Mouse (Mus musculus) adipocyte (in vitro differentiated cells): Measurements from ENCODE around the gene March9.
"Not testable (repeated sequence)": the region's sequence is repeated elsewhere in the genome, so short reads cannot be mapped to it uniquely, and the experiment has no call there.

Experiments
- DNase-seq: peaks from one replicate; pipeline ENCODE4 v3.0.0-alpha.2; 2016; ENCODE audit warnings: low spot score

The March9 gene

DNA sequence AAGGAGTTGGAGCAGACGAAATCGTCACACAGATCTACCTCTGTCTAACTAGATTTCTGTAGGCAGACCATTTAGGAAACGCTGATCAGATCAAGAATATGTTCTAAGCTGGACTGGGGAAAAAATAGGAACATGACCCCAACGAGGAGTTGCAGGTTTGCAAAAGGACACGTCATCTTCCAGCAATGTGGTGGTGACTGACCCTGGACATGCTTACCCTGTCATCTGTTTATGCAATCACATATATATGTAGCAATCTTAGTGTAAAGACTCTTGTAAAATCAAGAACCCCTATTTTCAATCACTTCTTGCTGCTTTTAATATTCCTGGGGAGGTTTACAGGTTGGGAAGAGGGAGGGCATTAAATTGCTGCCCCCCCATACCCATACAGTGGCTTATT, 2.5 kb upstream of the March9 start:
- no peak for DNase-seq

DNA sequence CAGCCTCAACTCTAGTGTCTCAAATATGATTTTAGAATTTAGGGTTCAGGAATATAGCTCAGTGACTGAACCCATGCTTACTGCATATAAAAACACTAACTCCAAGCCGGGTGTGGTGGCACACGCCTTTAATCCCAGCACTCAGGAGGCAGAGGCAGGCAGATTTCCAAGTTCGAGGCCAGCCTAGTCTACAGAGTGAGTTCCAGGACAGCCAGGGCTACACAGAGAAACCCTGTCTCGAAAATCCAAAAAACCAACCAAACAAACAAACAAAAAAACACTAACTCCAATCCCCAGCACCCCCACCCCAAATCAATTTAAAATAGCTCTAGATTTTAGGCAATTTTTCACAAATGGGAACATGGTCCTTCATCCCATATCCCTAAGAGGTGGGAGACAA, 2.1 kb upstream of the March9 start:
- not testable (repeated sequence) for DNase-seq

DNA sequence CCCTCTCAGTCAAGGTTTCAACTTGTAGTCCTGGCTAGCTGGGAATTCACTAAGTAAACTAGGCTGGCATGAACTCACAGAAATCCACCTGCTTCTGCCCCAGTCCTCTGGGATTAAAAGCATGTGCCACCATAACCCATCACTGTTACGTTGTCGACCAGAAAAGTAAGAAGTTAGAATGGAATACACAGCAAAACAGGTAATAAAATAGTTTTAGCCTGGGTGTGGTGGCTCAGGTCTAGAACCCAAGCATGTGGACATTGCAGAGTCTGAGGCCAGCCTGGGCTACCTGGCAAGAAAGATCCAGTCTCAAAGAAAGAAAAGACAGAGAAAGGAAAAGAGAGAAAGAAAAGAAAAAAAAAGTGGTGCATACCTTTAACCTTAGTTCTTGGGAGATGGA, 1.5 kb upstream of the March9 start:
- no peak for DNase-seq

DNA sequence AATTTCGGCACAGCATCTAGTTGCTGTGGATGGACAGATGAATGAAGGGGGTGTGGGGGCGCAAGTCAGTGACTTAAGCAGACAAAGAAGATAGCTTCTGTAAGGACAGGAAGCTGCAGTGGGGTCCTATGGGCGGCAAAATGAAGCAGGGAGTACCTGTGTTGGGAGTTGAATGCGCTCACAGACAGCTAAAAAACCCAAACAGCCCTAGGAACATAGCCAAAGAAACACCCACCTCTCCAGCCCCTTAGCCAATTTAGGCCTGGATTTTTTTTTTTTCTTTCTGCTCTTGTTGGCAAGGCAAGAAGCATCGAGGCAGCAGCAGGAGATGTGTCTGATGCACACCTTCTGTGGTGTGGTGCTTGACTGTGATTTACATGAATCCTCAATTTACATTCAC, 1.1 kb upstream of the March9 start:
- DNase-seq: no peak

DNA sequence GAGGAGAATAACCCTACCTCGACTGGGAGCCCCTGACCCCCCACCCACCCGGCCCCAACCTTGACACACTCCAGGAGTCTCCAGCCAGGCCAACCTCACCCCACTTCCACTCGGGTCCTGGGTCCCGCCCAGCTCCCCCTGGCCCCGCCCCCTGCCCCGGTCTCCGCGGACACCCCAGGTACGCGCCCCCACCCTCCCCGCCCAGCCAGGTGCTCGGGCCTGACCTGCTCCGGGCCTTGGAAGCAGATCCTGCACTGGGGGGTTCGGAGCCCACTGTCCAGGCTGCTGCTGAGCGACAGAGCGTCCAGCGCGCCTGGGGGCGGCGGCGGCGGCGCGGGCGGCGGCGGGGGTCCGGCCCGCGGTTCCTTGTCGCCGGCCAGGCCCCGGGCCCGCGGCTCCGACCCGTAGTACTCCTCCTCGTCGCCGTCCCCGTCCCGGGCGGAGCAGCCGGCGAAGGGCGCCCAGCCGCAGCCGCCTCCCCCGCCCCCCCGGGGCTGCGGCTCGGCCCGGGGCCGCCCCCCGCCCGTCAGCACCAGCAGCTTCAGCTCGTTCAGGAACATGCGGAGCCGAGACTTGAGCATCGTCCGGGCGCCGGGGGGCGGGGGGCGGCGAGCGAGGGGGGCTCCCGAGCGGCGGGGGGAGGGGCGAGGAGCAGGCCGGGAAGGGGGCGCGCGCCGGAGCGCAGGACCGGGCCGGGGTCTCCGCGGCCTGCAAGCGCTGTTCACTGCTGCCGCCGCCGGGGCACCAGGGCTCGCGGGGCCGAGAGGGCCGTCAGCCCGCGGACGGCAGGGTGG, 613 bp downstream of the March9 start:
- DNase-seq: no peak

DNA sequence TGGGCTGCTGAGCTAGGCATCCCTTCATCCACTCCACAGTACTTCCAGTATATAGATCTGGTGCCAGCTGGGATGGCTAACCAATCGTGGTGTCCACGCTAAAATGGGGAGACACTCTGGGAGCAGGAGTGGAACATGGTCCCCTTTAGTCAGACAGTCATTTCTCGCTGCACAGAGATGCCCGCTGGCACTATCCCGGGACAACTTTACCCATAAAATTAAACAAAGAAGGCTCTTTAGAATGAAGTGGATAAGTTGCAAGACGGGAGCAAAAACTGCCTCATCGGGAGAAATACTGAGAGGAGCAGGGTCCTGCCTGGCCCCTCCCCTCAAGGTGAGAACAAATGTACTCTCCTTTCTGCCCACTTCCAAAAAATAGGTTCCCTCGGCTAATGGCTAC, 1.3 kb downstream of the March9 start:
- DNase-seq: no peak

DNA sequence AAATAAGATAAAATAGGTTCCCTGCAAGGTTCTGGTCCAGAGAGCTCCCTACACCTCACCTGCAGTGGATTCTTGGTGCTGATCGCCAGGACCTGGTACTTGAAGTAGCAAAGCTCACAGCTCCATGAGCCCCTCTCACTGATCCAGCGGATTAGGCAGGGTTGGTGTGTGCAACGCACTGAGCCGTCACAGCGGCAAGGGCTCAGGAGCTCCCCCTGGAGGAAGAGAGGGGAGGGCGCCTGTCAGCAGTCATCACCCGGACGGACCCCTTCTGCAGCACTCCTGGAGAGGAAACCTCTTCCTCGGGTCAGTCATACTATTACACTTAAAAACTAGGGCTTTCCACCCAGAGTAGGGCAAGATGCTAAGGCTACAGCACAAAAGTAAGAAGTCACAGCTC, 1.8 kb downstream of the March9 start:
- no peak for DNase-seq

DNA sequence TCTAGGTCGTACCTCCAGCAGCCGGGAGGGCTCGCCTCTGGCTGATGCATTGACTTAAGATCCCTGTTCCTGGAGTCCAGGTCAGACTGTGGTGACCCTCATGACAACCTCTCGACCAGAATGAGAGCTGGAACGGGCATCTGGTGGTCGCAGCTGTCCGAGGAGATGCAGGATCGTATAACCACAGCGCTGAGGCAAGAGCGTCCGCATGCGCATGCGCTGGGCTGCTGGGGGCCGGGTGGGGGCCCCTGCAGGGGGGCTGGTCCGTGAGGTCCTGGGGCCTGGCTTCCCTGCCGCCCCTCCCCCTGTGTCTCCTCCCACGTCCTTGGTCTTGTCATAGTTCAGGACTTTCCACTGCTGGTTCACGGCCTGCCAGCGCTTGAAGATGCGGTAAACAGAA, 3.5 kb downstream of the March9 start:
- DNase-seq: no peak

DNA sequence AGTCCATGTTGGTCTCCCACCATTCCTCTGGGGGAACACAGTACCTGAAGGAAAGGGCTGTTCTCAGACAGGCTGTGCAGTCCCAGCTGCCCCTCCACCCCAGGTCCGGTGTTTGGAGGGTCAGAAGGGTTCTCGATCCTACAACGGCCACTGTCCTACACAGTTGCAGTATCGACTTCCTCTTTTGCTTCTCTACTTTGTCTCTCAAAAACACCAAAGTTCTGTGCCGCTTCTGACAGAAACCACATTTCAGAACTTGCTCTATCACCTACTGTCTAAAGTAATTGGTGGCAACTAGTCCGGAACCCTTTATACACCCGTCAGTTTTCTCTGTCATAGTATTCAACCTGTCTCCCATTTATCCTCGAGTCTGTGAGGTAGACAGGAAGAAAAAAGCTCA, 4.6 kb downstream of the March9 start:
- no peak for DNase-seq

DNA sequence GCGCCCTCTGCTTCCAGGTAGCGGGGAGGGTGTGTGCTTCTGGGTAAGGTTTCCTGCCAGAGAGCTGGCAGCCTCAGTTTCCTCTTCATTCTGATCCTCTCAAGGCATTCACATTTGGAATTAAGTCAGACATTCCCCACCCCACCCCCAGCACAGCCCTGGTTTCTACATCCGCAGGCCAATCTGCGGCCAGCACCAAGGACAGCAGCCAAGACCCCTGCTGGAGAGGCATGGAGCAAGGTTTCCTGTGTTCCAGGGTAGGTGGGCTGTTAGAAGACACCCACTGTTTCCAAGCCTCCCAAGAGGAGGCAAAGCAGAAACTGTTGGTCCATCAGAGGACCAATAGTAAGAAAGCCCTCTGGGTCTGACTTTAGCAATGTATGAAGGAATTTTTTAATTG, 5.3 kb downstream of the March9 start:
- DNase-seq: no peak

DNA sequence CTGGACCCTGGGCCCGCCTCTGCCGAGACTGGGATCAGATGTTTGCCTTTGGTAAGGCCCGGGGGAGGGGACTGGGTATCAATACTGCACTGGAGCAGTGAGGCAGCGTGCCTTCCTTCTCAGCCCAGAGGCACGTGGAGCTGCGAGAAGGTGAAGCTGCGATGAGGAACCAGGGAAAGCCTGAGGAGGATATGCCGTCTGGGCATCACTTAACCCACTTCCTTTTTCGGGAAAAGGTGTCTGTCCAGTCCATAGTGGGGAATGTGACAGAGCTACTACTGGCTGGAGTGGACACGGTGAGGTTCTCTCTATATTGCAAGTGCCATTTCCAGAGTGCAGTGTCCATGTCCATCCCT, 9.9 kb downstream of the March9 start:
- DNase-seq: no peak

DNA sequence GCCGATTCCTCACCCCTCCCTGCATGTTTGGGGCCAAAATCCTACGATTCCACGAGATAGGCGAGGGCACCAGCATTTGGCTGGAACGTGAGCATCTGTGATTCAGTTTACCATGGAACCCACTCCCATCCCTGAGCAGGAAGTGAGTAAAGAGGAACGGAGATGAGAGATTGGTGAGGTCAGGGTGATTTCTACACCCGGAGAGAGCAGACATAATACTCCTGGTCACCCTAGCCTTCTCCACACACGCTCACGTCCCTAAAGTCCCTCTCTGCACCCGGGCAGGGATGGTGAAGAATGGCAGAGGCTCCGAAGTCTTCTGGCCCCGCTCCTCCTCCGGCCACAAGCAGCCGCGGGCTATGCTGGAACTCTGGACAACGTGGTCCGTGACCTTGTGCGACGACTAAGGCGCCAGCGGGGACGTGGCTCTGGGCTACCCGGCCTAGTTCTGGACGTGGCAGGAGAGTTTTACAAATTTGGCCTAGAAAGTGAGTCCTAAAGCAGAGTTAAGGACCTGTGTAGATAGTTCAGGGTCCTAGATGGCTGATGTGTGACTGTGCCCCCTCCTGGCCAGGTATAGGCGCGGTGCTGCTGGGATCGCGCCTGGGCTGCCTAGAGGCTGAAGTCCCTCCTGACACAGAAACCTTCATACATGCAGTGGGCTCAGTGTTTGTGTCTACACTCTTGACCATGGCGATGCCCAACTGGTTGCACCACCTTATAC, 10.4 kb downstream of the March9 start:
- no peak for DNase-seq

DNA sequence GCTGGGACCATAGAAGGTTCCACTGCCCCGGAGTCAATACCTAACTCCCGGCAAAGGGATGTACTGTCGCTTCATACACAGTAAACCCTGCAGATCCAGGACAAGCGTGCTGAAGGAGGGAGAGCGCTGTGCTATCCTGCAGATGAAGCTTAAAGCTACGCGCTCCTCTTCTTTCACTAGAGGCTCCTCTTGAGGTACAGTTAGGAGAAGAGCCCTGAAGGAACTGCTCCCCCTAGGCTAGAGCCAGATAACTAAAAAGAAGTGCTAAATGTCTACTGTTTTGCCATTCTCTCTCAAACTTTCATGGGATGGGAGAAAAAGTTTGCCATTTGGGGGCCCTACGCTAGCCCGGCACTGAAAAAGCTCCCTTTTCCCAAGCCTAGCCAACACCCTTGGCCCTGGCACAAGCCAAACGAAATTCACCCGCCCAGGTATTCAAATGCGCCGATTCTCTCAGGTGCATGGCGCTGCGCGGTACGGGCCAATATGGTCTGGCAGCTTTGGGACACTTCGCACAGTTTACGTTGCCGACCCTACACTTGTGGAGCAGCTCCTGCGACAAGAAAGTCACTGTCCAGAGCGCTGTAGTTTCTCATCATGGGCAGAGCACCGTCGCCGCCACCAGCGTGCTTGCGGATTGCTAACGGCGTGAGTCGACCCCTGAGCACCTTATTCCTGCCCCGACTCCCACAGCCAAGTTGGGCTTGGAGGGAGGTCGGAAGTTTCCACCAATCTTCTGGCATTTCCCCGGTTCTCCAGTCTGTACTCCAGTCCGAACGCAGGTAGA, 11.2 kb downstream of the March9 start:
- no peak for DNase-seq

DNA sequence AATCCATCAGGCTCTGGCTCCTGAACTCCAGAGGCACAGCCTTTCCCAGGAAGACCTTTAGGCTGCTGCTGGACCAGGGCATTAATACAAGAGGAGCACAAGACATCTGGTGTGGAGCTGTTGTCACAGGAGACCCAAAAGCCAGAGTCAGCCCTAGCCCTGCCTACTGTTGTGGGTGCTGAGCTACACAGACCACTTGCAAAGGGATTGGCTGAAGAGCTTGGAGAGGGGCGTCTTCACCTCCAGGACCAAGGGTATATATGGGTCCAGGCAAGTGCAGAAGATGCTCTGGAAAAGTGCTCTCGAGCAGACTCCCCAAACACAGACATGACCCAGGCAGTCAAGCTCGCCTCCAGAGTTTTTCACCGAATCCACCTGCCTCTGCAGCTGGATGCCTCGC, 12.0 kb downstream of the March9 start, which contains the start of gene Cyp27b1:
Cyp27b1 (plus strand) TSS at position 297 of the 400 bp plus-strand sequence.
- no peak for DNase-seq

DNA sequence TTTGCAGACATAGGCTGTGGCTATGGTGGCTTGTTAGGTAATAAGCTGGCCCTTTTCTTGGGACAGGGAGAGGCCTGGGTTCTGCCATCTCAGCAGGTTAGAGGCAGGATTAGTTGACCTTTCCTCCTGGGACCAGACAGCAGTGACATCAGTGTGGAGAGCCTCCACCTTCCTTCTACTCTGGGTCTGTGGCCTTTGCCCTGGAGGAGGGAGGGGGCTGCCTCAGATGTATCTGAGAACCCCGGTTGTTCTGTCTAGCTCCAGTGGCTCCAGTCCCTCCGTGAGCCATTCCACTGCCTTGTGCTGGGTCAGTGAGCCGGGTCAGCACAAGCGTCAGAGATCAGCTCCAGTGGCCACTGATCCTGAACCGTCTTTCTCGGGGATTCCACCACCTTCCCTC, 16.8 kb downstream of the March9 start:
- no peak for DNase-seq

DNA sequence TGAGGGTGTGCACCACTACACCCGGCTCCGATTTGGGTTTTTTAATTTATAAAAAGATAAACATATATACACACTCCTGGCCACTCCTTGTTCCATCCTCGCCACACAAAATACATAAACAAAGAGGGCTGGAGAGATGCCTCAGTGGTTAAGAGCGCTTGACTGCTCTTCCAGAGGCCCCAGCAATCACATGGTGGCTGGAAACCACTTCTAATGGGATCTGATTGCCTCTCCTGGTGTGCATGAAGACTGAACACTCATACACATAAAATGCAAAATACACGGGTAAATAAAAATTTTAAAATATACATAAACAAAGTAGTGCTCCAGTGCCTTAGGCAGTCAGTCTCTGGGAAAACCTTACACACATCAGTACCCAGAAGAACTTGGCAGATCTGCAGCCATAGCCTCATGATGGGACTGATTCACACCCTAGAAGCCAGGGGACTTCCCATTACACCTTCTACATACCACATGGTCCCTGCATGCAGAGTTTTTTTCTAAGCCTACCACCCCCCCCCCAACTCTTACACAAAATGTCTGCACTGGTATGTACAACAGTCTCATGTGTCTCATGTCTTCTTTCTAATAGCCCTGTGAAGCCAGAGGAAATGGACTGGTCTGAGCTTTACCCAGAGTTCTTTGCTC, 17.4 kb downstream of the March9 start:
- no peak for DNase-seq

DNA sequence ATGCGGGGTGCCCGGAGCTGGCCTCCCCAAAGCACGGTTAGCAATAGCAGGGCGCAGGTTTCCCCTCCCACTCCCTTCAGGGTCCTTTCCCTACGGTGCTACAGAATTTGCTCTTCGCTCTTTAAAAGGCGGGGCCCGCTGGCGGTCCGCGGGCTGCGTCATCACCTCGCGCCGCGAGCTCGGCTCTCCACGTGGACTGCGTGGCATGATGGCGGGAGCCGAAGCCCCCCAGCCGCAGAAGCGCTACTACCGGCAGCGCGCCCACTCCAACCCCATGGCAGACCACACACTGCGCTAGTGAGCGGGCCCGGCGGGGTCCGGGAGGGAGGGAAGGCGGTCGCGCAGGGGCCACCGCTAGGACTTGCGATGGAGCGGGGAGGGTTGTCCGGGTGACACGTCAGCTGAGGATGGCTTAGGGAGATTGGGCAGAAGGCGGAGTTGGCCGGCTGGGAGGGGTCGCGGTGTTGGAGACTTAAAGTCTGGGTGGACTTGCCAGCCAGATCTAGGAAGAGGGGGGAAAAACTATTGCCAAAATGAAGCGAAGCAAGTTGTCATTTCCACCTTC, 18.1 kb downstream of the March9 start:
- DNase-seq: peak; percentile 82

DNA sequence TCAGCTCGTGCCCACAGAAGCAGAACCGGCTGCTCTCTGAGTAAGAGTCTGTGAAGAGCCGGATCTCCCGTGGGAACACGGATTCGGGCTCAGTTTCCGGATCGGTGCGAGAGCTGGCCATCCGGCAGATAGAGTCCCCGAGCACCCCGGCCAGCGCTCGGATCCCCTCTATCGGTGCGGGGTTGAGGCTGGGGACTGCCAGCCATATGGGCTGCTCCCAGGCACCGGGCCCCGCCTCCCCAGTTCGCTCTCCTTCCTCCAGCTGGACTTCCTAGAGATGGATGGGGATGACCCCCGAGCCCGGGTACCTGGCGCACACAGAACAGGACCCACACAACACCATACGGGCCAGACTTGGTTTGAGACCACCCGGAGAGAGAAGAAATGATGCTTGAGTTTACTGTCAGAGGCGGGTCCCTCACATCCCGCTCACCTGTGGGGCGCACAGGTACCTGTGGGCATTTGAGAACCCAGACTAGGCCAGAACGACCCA, 18.7 kb downstream of the March9 start, which contains the start of the genes Mettl1 and Eef1akmt3:
Mettl1 (plus strand) TSS at position 141 of the 493 bp plus-strand sequence.
Eef1akmt3 (minus strand) TSS at position 240 of the 493 bp plus-strand sequence.
- no peak for DNase-seq

DNA sequence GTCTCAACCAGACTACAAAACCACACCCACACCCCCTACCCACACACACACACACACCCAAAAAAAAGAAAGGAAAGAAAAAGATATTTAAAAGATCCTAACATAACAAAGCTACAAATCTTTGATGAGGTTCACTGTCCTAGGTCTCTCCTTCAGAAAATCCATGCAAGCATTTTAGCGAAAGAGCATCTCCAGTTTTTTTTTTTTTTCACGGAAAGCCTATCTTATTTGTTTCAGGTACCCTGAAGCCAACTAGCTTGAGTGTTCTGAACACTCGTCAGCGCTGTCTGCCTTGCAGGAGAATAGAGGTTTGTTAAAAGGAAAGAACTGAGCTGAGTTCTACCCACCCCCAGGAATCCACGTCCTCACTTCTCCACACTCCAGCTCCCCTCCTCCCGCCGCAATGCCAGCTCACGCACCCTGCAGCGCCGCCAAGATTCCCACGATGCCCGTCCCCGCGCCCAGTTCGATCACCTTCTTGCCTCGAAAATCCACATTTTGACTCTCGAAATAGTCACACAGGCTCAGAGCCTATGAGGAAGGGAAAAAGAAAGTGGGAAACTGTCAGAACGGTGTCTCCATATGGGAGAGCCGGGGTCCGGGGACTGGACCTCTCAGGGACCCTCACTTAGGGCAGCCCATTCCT, 19.3 kb downstream of the March9 start:
- DNase-seq: no peak

DNA sequence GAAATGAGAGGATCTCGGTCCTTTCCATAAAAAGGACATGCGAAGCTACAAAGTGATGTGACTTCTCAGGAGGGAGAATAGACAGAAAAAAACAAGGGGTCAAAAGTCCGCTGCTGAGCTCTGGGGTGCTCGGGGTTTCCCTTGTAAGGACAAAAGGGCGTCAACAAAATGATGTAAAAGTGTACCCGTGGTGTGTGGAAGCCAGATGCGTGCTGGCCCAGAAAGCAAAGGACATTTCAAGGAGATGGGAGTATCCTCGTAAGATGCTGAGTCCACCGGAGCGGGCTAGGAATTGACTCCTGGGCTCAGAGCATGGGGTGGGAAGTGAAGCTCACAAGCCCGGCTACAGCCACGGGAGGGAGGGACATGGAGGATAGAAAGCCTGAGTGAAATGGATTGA, 22.3 kb downstream of the March9 start:
- no peak for DNase-seq

DNA sequence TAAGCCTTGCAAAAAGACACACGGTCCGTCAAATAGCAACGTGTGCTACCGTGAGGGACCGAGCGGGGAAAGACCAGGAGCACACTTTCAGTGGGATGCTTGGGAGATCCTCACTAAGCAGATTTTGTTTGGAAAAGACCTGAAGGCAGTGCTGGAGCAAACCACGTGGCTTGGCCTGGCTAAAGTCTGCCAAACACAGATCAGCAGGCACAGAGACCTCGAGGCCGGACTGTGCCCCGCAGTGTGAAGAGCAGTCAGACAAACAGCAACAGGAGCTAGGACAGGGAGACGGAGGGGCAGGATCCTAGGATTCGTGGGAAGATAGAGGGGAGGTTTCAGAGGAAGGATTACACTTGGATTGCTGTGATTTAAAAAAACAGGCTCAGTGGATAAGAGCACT, 23.7 kb downstream of the March9 start:
- no peak for DNase-seq
